ENCODE assay signal across 13 mouse cellular contexts in genomic region chr5:106710085-106710409, GRCm38 (mm10). TPM values are rescaled to one million over a fixed set of nuclear protein-coding genes. Genes with fewer than 3 reads are reported as not detected.
DNase-seq lines count a peak whose midpoint lies in the region; ATAC-seq and TF ChIP-seq lines count a peak whose summit lies in the region.
"Had no signal": no experiment of that assay in that cellular context is flagged by ENCODE, and none has a peak within 500 bp of the region (broad histone marks: within the 10 kb centered on the region; RNA-seq: fewer than 3 reads in every experiment).

No protein-coding gene starts in this region.

- H3K4me3 ChIP-seq in heart, embryonic 15.5 days: no peak overlapping the region
- H3K4me3 ChIP-seq in testis, adult 2 months (ENCODE audit: control insufficient read depth, low read depth, low read length): no peak overlapping the region
- H3K4me3 ChIP-seq in liver, embryonic 13.5 days (replicated peaks): peak overlapping the region; percentile 48
- no peak overlapping the region for H3K4me3 ChIP-seq in stomach, postnatal 0 days (ENCODE audit: low read depth, low read length)

- no peaks in the 10 kb centered on the region for H3K9me3 ChIP-seq in heart, embryonic 15.5 days (replicated peaks)
- no peaks in the 10 kb centered on the region for H3K9me3 ChIP-seq in liver, embryonic 13.5 days (replicated peaks)
- H3K9me3 ChIP-seq in stomach, postnatal 0 days (ENCODE audit: control insufficient read depth, low read length): no peaks in the 10 kb centered on the region

- H3K4me2 ChIP-seq in heart, embryonic 15.5 days: peak overlapping the region; percentile 44
- H3K4me2 ChIP-seq in liver, embryonic 13.5 days: peak overlapping the region; percentile 79
- H3K4me2 ChIP-seq in stomach, postnatal 0 days (replicated peaks; ENCODE audit: low read depth): 0 out of 2 replicates have a peak overlapping the region, but pooled peaks have one; percentile 20

- no peak for TF ChIP-seq POLR2A in testis, adult 2 months (IDR thresholded peaks at IDR 0.05; ENCODE audit: control insufficient read depth, low read depth, low read length)

- WGBS in heart, embryonic 15.5 days: 16% methylated on average over 2 of the region's 2 CpGs
- 20% methylated on average over 2 of the region's 2 CpGs for WGBS in liver, embryonic 13.5 days (ENCODE audit: insufficient replicate concordance)
- WGBS in stomach, postnatal 0 days: 47% methylated on average over 2 of the region's 2 CpGs

- no peak for DNase-seq in heart, adult 9 months (ENCODE audit: low spot score in 2 of 2)
- no peak for DNase-seq in testis, postnatal 10 days (ENCODE audit: low spot score)
- no peak for DNase-seq in liver, embryonic 13.5 days
- no peak for DNase-seq in stomach, postnatal 0 days (ENCODE audit: low spot score)
- no peak for DNase-seq in thymus, postnatal 10 days (ENCODE audit: low spot score in 2 of 2)
- DNase-seq in gastrocnemius, postnatal 25 days: no peak
- DNase-seq: cerebellum, adult 2 months; midbrain, embryonic 14.5 days; right cerebral cortex, postnatal 25 days had no signal

- no peak for TF ChIP-seq CTCF in testis, adult 2 months (IDR thresholded peaks at IDR 0.05; ENCODE audit: control insufficient read depth, insufficient read depth, insufficient replicate concordance, low read depth, low read length)
- no peak for TF ChIP-seq CTCF in stomach, postnatal 0 days (IDR thresholded peaks at IDR 0.05; ENCODE audit: low read depth)

- no peak for ATAC-seq in heart, embryonic 15.5 days (replicated peaks; ENCODE audit: insufficient number of reproducible peaks, insufficient read depth, low FRiP score, low read depth)
- ATAC-seq in liver, embryonic 13.5 days (ENCODE audit: low read depth): peak; percentile 52
- no peak for ATAC-seq in stomach, postnatal 0 days (ENCODE audit: low FRiP score, low TSS enrichment)
- ATAC-seq: CD4-positive, CD25-positive, alpha-beta regulatory T cell, adult 4 months; hindbrain, postnatal 0 days had no signal

- H3K9ac ChIP-seq in heart, embryonic 15.5 days: no peak overlapping the region
- peak overlapping the region; percentile 71 for H3K9ac ChIP-seq in liver, embryonic 13.5 days
- no peak overlapping the region for H3K9ac ChIP-seq in stomach, postnatal 0 days (ENCODE audit: low read length)

- peaks cover 31% of the 10 kb centered on the region for H3K4me1 ChIP-seq in heart, embryonic 15.5 days (replicated peaks)
- H3K4me1 ChIP-seq in testis, adult 2 months (ENCODE audit: control insufficient read depth, insufficient read depth, low read length): peaks cover 3% of the 10 kb centered on the region; the same call in 1 of the 2 replicates
- H3K4me1 ChIP-seq in liver, embryonic 13.5 days (replicated peaks): peaks cover 82% of the 10 kb centered on the region
- H3K4me1 ChIP-seq in stomach, postnatal 0 days (replicated peaks; ENCODE audit: control insufficient read depth, insufficient read depth): peaks cover 2% of the 10 kb centered on the region

- peak overlapping the region; percentile 61 for H3K27ac ChIP-seq in heart, embryonic 15.5 days
- H3K27ac ChIP-seq in testis, adult 2 months (ENCODE audit: control insufficient read depth, insufficient read depth, low read depth, low read length): peak overlapping the region; percentile 24
- H3K27ac ChIP-seq in liver, embryonic 13.5 days: peak overlapping the region; percentile 93
- H3K27ac ChIP-seq in stomach, postnatal 0 days (replicated peaks): no peak overlapping the region
- H3K27ac ChIP-seq: hindbrain, postnatal 0 days had no signal

- no peak for TF ChIP-seq EP300 in stomach, postnatal 0 days (optimal IDR thresholded peaks at IDR 0.05)

- no peaks in the 10 kb centered on the region for H3K27me3 ChIP-seq in heart, embryonic 15.5 days
- no peaks in the 10 kb centered on the region for H3K27me3 ChIP-seq in testis, adult 2 months (ENCODE audit: control insufficient read depth, insufficient read depth, low read length)
- no peaks in the 10 kb centered on the region for H3K27me3 ChIP-seq in liver, embryonic 13.5 days
- H3K27me3 ChIP-seq in stomach, postnatal 0 days (ENCODE audit: control insufficient read depth, insufficient read depth, low read length): no peaks in the 10 kb centered on the region

- H3K36me3 ChIP-seq in heart, embryonic 15.5 days: no peaks in the 10 kb centered on the region
- no peaks in the 10 kb centered on the region for H3K36me3 ChIP-seq in testis, adult 2 months (ENCODE audit: control insufficient read depth, insufficient read depth, low read length)
- H3K36me3 ChIP-seq in liver, embryonic 13.5 days: no peaks in the 10 kb centered on the region
- H3K36me3 ChIP-seq in stomach, postnatal 0 days (ENCODE audit: control insufficient read depth, insufficient read depth, low read length): no peaks in the 10 kb centered on the region

RNA-seq across cellular contexts. Expression of gene Zfp644, which starts 13.0 kb away (rescaled TPM):
- 40.1 and 46.4 TPM in 2 replicates for polyA plus RNA-seq in heart, embryonic 15.5 days (2015; fragmentation: Nextera tagmentation; extraction: Ambion mirVana)
- polyA plus RNA-seq in testis, adult 2 months (2012; rRNA removed): 18.1 and 22.2 TPM in 2 replicates
- polyA plus RNA-seq in liver, embryonic 13.5 days (2015; fragmentation: Nextera tagmentation; extraction: Ambion mirVana): 18.4 and 24.6 TPM in 2 replicates
- polyA plus RNA-seq in stomach, postnatal 0 days (2015; fragmentation: Nextera tagmentation; extraction: Ambion mirVana): 34.1 and 37.6 TPM in 2 replicates
- total RNA-seq in gastrocnemius, postnatal 25 days (2021): 10 to 100 TPM; 41.3 to 43.0 TPM

Comparison
In these comparisons a context has a peak if more than half of its experiments do, and no peak if none do; other contexts are left out.
1. H3K4me2 ChIP-seq: peak in every context shown above with its lines; median percentile 79 in liver, embryonic 13.5 days; 44 in heart, embryonic 15.5 days; 20 in stomach, postnatal 0 days.